Mouse (Mus musculus) bone marrow, adult 2 months (tissue): ENCODE data around the gene Ccl11. TPM values are rescaled to one million over a fixed set of nuclear protein-coding genes. Genes with fewer than 3 reads are reported as not detected.

Experiments used
- H3K27ac ChIP-seq: fragments of 200-500 bp; 2 replicates; pipeline ENCODE4 v1.5.1; 2012; ENCODE audit warnings: low read depth, mild to moderate bottlenecking, control low read depth, inconsistent platforms, low read length; ENCODE audit not compliant: control insufficient read depth, poor library complexity, insufficient read depth
- H3K4me1 ChIP-seq: fragments of 200-500 bp; 2 replicates; pipeline ENCODE4 v1.6.1; 2011; ENCODE audit warnings: low read length; ENCODE audit not compliant: control insufficient read depth, insufficient read depth
- H3K4me3 ChIP-seq: fragments of 200-500 bp; replicated peaks from 2 replicates; pipeline ENCODE3; 2011; ENCODE audit warnings: mild to moderate bottlenecking, low read depth, low read length, control low read depth; ENCODE audit not compliant: control insufficient read depth
- CTCF ChIP-seq: fragments of 200-500 bp; IDR thresholded peaks from 2 replicates; pipeline ENCODE4 v1.5.1; 2011; ENCODE audit warnings: low read length, control low read depth; ENCODE audit not compliant: control insufficient read depth, insufficient read depth
- POLR2A ChIP-seq: fragments of 200-500 bp; IDR thresholded peaks from 2 replicates; pipeline ENCODE4 v1.6.1; 2011; ENCODE audit warnings: low read depth, mild to moderate bottlenecking, control low read depth, low read length, borderline replicate concordance; ENCODE audit not compliant: control insufficient read depth
- WGBS: fragments of 180-500 bp; shearing (Covaris S2); methylation state at CpG from one replicate; pipeline ENCODE4 v1.1.7; 2018; 5-methylcytosine and 5-hydroxymethylcytosine counted together
- polyA plus RNA-seq: library from polyadenylated mRNA; stranded (reverse); fragments of >200 nt; gene quantifications from 2 replicates; pipeline ENCODE4 v1.2.4, GENCODE M21; 2011; ENCODE audit warnings: low replicate concordance; ENCODE audit not compliant: missing spikeins, insufficient read depth, insufficient read length

The Ccl11 gene
- polyA plus RNA-seq, 1 experiment = not detected

- no peak for TF ChIP-seq POLR2A
- no peak for TF ChIP-seq CTCF
- H3K4me3 ChIP-seq = no peak overlapping the region
- H3K4me1 ChIP-seq = no peaks in the 10 kb centered on the region
- WGBS = 91% methylated on average over 3 of the region's 3 CpGs
- H3K27ac ChIP-seq = no peak overlapping the region
Measured at GRCm38 (mm10) chr11:82084360-82084759, 26.7 kb downstream of the Ccl11 start.

- no peak overlapping the region for H3K27ac ChIP-seq
- H3K4me1 ChIP-seq = no peaks in the 10 kb centered on the region; the same call in 1 of the 2 replicates
- 76% methylated on average over 10 of the region's 10 CpGs for WGBS
- H3K4me3 ChIP-seq = no peak overlapping the region
- no peak for TF ChIP-seq POLR2A
- no peak for TF ChIP-seq CTCF
Measured at GRCm38 (mm10) chr11:82099511-82100323, 42.1 kb downstream of the Ccl11 start.

DNA sequence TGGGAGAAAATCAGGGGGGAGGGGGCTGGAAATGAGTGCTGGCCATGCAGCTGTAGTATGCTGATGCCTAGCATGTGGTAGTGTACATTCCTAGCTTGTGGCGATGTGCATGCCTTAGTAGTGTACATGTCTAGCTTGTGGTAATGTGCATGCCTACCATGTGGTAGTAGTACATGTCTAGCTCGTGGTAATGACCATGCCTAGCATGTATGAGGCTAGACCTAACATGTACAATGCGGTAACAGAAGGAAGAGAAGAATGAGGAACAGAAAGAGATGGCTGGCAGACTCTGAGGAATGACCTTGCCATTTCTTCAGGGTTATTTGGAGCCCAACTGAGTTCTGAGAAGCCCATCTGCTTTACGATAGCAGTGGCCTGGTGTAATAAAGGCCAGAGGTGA, 43.5 kb downstream of the Ccl11 start:
- TF ChIP-seq POLR2A (no peak), CTCF (no peak)
- Histone ChIP-seq H3K4me1 (no peaks in the 10 kb centered on the region; the same call in 1 of the 2 replicates), H3K27ac (no peak overlapping the region), H3K4me3 (no peak overlapping the region)
- WGBS = 58% methylated on average over 4 of the region's 4 CpGs

GRCm38 (mm10) chr11:82101529-82101928, 43.9 kb downstream of the Ccl11 start, which contains the start of gene Ccl12:
Gene Ccl12, plus strand, starts transcription at chr11:82101845.
- Histone ChIP-seq H3K4me3 (no peak within 1 kb of the TSS), H3K27ac (no peak within 1 kb of the TSS), H3K4me1 (no peaks in the 10 kb centered on the region; the same call in 1 of the 2 replicates)
- no peak for TF ChIP-seq POLR2A
- TF ChIP-seq CTCF = no peak
- 37% methylated on average over 2 of the region's 2 CpGs for WGBS

GRCm38 (mm10) chr11:82109611-82110010, 52.0 kb downstream of the Ccl11 start:
- Histone ChIP-seq H3K4me3 (no peak overlapping the region), H3K4me1 (no peaks in the 10 kb centered on the region), H3K27ac (no peak overlapping the region)
- TF ChIP-seq CTCF (no peak), POLR2A (no peak)

GRCm38 (mm10) chr11:82110372-82111248, 53.0 kb downstream of the Ccl11 start:
- no peaks in the 10 kb centered on the region for H3K4me1 ChIP-seq
- no peak overlapping the region for H3K4me3 ChIP-seq
- H3K27ac ChIP-seq = no peak overlapping the region
- no peak for TF ChIP-seq POLR2A
- WGBS = 66% methylated on average over 6 of the region's 6 CpGs

Other genes starting within 250 kb of the Ccl11 start
- 0.27 and 0.40 TPM in 2 replicates for gene 5530401A14Rik, start 197.2 kb upstream of the Ccl11 start, polyA plus RNA-seq
- not detected in 2 replicates for gene Asic2, start 89.4 kb upstream of the Ccl11 start, polyA plus RNA-seq
- 14.5 TPM in 1 of 2 replicates, not detected in the other for gene Ccl2, start 22.3 kb upstream of the Ccl11 start, polyA plus RNA-seq
- not detected in 2 replicates for gene Gm17268, start 19.3 kb upstream of the Ccl11 start, polyA plus RNA-seq
- gene Ccl7, start 12.1 kb upstream of the Ccl11 start, polyA plus RNA-seq = 6.4 TPM in 1 of 2 replicates, not detected in the other
- not detected in 2 replicates for gene Ccl12, start 44.0 kb downstream of the Ccl11 start, polyA plus RNA-seq
- not detected in 2 replicates for gene Ccl8, start 57.4 kb downstream of the Ccl11 start, polyA plus RNA-seq
- not detected in 2 replicates for gene Ccl1, start 247.9 kb downstream of the Ccl11 start, polyA plus RNA-seq